Mouse (Mus musculus) embryo, embryonic 11.5 days (tissue): Measurements from ENCODE around the gene Rnf13.

ENCODE experiments used
- DNase-seq: peaks from one replicate; pipeline ENCODE4 v3.0.0-alpha.2; 2012; ENCODE audit warnings: low read depth, low spot score

Gene Rnf13

DNA sequence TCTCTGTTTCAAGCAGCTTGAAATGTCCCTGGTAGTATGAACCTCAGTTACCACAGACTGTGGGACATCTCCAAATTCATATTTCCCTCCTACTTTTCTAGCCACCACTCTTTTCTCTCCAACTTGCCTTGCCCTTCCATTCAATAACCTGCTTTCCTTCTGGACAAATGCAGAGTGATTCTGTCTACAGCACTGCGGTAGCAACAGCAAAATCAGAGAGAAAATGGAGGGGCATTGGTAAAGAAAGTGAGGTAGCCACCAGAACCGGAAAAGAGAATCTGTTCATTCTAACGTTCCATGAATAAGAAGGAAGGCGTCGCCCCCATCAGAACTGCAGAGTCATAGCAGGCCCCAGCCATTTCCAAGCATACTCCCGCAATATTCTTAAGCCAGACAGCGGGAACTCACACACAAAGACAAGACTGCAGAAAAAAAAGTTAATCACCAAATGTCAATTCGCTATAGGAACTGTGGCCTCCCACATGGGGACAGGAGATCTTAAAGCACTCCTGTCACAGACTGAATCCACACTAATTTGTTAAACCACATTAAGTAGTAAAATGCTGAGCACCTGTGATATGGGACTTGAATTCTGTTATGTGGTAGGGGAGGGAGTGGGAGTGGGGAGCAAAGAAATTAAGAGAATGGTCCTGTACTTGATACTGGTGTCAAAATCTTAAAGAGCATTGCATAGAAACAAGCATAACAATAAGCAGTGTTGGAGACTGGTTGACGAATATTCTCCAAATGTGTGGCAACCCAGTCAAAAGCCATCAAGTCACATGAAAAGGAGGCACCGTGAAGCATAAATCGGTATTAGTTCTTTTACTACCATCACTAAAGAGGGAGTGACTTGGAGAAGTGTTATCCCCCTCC is 110.2 kb downstream of the Rnf13 start:
- peak; percentile 13 for DNase-seq

DNA sequence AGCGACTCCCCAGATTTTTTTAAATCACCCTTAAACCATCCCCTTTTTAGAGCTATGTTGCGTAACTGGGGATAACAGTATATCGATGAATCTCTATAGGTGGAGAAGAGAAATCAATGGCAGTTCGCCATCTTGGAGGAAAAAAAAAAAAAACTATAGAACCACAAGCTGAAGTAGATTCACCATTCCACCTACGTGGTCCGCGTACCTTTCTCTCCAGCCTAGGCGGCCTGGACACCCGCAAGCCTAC is 110.7 kb downstream of the Rnf13 start:
- no peak for DNase-seq

DNA sequence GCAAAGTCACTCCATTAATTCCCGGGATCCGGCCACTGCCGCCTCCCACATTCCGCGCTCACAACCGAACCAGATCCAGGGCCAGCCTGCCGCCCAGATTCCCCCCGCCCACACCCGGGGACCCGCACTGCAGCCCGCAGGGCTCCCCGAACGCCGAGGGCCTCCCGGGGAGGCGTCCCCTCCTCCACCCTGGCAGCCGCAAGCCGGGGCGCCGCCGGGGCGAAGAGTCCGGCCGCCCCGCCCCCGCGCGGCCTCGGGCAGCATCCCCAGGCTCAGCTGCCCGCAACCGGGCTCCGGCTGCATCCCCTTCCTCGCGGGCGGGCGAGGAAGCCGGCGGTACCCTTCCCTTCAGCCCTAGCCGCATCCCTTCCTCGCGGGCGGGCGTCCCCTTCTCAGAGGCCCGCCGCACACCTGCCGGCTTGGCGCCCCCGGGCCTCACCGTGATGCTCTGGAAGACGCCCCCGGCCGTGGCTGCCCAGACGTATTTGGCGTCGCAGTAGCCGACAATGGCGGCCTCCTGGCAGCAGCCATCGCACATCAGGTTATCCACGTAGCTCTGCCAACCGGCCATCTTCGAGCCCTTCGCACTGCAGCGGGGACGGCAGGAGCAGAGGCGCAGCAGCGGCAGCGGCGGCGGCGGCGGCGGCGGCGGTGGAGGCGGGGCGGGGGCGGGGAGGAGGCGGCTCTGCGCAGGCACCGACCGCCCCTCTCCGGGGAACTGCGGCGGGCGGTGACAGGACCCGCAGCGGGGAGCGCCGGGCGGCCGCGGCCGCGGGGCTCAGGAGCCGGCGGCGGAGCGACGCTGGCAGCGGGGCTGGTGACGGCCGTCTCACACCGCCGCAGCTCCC is 111.3 kb downstream of the Rnf13 start:
- DNase-seq: peak; percentile 39

DNA sequence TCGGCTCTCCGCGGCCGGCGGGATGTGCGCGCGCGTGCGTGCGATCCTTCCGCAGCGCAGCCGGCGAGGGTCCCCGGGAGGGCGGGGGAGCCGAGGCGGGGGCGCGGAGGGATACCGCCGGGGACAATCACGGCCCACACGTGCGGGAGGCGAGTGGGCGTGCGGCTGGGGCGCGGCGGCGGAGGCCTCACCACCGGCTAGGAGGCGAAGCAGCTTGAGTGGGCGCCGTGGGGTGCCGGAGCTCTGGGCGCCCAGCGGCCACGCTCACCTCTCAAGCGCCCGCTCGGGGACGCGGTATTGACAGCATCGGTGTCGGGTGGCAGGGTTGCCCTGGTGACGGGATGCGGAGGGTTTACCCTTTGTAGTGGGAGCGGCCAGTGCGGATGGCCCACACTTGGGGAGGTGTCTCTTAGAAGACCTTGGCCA is 111.9 kb downstream of the Rnf13 start, which contains the start of gene Pfn2:
Gene Pfn2, minus strand, starts transcription at position 320 of the 426 bp plus-strand sequence.
- DNase-seq: peak; percentile 76

DNA sequence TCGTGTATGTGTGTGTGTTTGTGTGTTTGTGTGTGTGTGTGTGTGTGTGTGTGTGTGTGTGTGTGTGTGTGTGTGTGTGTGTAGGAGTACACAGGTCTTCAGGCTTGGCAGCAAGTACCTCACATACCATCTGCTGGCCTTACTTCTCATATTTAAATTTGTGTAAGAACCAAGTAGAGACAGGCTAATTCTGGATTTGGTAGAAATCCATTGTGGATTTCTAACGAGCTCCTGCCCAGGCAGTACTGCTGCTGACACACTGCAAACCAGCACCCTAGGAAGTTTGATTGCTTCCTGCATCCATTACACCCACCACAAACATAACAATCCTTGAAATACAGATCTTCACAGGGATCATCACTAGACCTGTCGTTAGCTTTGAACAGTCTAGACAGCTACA is 147.1 kb downstream of the Rnf13 start:
- DNase-seq: no peak
